Mouse (Mus musculus): Measurements from ENCODE around the gene Dolpp1. TPM values are rescaled to one million over a fixed set of nuclear protein-coding genes. Genes with fewer than 3 reads are reported as not detected.

The Dolpp1 gene
- polyA plus RNA-seq, 1 experiment from 2014 or later = 18.8 TPM

DNA sequence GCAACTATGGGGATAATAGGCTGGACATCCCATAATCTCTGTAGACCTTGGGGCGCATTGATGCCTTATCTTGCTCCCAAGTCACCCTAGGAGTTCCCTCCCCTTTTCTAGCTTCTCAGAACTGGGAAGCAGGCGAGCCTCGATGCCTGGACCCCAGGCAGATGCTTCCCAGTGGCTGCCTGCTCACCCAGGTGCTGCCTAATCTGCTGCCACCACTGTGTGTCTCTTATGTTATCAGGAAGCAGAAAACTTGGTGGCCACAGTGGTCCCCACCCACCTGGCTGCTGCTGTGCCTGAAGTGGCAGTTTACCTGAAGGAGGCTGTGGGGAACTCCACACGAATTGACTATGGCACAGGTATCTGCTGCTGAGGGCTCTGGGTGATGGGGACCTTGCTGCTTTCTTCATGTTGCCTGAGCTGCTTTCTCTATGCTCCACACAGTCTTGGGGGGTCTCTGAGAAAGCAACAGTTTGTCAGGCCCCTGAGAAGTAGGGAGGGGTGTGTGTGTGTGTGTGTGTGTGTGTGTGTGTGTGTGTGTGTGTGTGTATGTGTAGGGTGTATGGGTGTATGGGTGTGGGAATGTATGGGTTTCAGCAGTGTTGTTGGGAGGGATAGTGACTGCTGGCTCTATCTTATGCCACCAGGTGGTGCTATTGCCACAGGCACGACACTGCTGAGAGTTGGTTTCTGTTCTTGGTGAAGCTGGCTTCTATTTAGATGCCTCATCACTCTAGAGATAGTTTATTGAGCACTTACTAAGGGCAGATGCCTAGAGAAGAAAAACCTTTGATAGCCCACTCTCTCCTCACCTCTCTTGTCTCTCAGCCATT lies 43.5 kb downstream of the Dolpp1 start:
- WGBS = 49% methylated on average over 5 of the region's 5 CpGs
- Histone ChIP-seq H3K4me3 (no peak overlapping the region), H3K9me3 (no peaks in the 10 kb centered on the region), H3K27me3 (replicated peaks) (no peaks in the 10 kb centered on the region), H3K4me1 (peaks cover 20% of the 10 kb centered on the region), H3K4me2 (no peak overlapping the region), H3K27ac (replicated peaks) (0 out of 2 replicates have a peak overlapping the region, but pooled peaks have one; percentile 49), H3K36me3 (peaks cover 89% of the 10 kb centered on the region), H3K9ac (no peak overlapping the region)
- no peak for ATAC-seq (ENCODE audit: extremely low read depth, insufficient number of reproducible peaks, low FRiP score, low TSS enrichment)

DNA sequence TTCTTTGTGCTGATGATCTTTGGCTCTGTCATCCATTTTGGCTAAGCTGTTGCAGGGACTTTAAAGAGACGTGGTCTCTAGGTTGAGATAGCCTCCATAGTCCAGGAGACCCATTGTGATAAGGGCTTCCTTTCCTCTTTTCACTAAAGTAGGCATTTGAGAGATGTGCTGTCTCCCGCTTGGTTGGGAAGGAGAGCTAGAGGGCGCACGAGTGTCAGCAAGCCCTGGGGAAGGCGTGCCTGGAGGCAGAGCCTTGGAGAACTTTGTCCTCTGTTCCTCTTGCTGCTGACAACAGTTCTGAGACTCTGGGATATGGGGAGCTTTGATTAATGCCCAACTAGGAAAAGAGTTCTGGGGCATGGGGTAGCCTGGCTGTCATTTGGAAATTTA lies 44.1 kb downstream of the Dolpp1 start:
- Histone ChIP-seq H3K27me3 (replicated peaks) (no peaks in the 10 kb centered on the region), H3K9ac (no peak overlapping the region), H3K36me3 (peaks cover 83% of the 10 kb centered on the region), H3K4me3 (no peak overlapping the region), H3K4me2 (no peak overlapping the region), H3K27ac (replicated peaks) (peak overlapping the region; percentile 49; the same call in 1 of the 2 replicates), H3K9me3 (no peaks in the 10 kb centered on the region), H3K4me1 (peaks cover 27% of the 10 kb centered on the region)
- 67% methylated on average over 5 of the region's 5 CpGs for WGBS
- no peak for ATAC-seq (ENCODE audit: extremely low read depth, insufficient number of reproducible peaks, low FRiP score, low TSS enrichment)

DNA sequence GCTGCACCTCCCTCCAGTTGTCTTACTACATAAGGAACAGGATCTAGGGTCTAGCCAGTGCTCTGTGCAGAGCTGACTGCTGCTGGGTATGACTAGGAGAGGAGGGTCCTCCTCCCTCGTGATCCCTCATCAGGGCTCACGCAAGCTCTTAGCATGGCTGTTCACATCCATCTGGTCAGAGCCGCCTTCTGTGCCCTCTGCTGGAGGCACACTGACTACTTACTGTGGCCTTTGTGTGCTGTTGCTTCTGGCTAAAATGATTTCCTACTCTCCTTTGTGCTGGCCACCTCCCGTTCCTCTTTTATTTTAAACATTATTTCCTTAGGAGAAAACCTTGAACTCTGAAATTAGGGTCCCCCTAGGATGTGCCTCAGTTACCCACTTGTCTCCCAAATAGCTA lies 44.8 kb downstream of the Dolpp1 start:
- H3K4me3 ChIP-seq = no peak overlapping the region
- H3K4me2 ChIP-seq = no peak overlapping the region
- no peak for ATAC-seq (ENCODE audit: extremely low read depth, insufficient number of reproducible peaks, low FRiP score, low TSS enrichment)
- no peak overlapping the region for H3K9ac ChIP-seq
- no peaks in the 10 kb centered on the region for H3K27me3 ChIP-seq (replicated peaks)
- 79% methylated on average over 4 of the region's 4 CpGs for WGBS
- H3K36me3 ChIP-seq = peaks cover 76% of the 10 kb centered on the region
- H3K9me3 ChIP-seq = no peaks in the 10 kb centered on the region
- peaks cover 31% of the 10 kb centered on the region for H3K4me1 ChIP-seq
- no peak overlapping the region for H3K27ac ChIP-seq (replicated peaks)

DNA sequence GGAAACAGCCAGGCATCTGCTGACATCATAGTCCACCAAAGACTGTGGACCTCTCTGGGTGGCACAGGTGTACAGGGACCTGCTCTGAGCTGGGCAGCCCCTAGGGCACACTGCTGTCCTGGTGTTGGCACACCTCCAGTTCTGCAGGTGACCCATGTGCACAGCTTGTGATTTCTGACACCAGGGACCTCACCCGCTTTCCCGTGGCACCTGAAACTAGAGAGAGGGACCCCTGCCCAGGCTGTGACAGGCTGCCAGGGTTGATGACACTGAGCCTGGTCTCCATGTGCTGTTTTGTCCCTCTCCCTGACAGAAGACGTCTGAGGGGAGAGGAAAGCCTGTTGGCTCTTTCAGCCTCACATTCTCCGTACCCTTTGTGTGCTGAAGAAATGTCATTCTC lies 45.7 kb downstream of the Dolpp1 start:
- Histone ChIP-seq H3K4me2 (no peak overlapping the region), H3K4me3 (no peak overlapping the region), H3K27ac (replicated peaks) (no peak overlapping the region), H3K9ac (no peak overlapping the region), H3K27me3 (replicated peaks) (no peaks in the 10 kb centered on the region), H3K4me1 (peaks cover 40% of the 10 kb centered on the region), H3K9me3 (no peaks in the 10 kb centered on the region), H3K36me3 (peaks cover 66% of the 10 kb centered on the region)
- ATAC-seq (ENCODE audit: extremely low read depth, insufficient number of reproducible peaks, low FRiP score, low TSS enrichment) = no peak
- 91% methylated on average over 4 of the region's 4 CpGs for WGBS

DNA sequence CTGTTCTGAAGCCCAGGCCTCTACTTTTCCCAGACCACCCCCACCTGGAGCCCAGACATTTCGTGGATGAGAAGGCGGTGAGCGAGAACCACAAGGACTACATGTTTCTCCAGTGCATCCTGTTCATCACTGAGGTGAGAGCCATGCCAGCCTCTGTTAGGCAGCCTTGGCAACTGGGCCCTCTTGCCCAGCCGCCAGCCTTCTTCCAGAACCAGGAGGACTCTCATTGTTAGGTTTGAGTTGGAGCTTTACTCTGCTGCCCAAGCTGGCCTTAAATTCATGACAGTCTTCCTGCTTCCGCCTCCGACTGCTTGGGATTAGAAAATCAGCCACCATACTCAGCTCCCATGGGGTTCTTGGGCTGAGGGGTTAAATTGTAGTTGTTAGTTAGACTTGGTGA lies 47.6 kb downstream of the Dolpp1 start:
- Histone ChIP-seq H3K36me3 (peaks cover 65% of the 10 kb centered on the region), H3K4me2 (no peak overlapping the region), H3K9me3 (no peaks in the 10 kb centered on the region), H3K9ac (peak overlapping the region; percentile 84), H3K27me3 (replicated peaks) (no peaks in the 10 kb centered on the region), H3K27ac (replicated peaks) (peak overlapping the region; percentile 100), H3K4me1 (peaks cover 59% of the 10 kb centered on the region), H3K4me3 (no peak overlapping the region)
- ATAC-seq (ENCODE audit: extremely low read depth, insufficient number of reproducible peaks, low FRiP score, low TSS enrichment) = no peak
- 89% methylated on average over 6 of the region's 6 CpGs for WGBS

DNA sequence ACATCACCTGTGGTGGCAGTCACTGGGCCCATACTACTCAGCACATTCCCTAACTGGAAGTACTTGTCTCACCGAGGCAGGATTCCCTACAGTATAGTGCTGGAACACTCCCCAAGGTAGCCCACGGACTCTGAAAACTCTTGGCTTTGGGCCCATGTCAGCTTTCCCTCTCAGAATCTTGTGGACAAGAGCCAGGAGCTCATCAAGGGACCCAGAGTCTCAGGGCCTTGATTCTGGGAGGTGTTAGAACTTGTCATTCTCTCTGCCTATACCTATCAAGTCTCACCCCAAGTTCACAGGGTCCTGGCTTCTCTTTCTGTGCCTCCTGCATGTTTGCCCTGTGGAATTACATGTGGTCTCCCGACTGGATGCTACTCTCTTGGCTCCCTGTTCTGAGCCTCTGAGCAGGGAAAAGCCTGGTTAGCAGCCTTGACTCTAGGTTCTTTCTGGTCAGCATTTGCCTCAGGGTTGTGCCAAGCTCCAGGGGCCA lies 48.2 kb downstream of the Dolpp1 start:
- peaks cover 65% of the 10 kb centered on the region for H3K36me3 ChIP-seq
- H3K9me3 ChIP-seq = no peaks in the 10 kb centered on the region
- no peak overlapping the region for H3K4me3 ChIP-seq
- peaks cover 65% of the 10 kb centered on the region for H3K4me1 ChIP-seq
- no peak for ATAC-seq (ENCODE audit: extremely low read depth, insufficient number of reproducible peaks, low FRiP score, low TSS enrichment)
- WGBS = 5% methylated on average over 3 of the region's 3 CpGs
- peak overlapping the region; percentile 84 for H3K9ac ChIP-seq
- peak overlapping the region; percentile 100 for H3K27ac ChIP-seq (replicated peaks)
- H3K27me3 ChIP-seq (replicated peaks) = no peaks in the 10 kb centered on the region
- peak overlapping the region; percentile 77 for H3K4me2 ChIP-seq

DNA sequence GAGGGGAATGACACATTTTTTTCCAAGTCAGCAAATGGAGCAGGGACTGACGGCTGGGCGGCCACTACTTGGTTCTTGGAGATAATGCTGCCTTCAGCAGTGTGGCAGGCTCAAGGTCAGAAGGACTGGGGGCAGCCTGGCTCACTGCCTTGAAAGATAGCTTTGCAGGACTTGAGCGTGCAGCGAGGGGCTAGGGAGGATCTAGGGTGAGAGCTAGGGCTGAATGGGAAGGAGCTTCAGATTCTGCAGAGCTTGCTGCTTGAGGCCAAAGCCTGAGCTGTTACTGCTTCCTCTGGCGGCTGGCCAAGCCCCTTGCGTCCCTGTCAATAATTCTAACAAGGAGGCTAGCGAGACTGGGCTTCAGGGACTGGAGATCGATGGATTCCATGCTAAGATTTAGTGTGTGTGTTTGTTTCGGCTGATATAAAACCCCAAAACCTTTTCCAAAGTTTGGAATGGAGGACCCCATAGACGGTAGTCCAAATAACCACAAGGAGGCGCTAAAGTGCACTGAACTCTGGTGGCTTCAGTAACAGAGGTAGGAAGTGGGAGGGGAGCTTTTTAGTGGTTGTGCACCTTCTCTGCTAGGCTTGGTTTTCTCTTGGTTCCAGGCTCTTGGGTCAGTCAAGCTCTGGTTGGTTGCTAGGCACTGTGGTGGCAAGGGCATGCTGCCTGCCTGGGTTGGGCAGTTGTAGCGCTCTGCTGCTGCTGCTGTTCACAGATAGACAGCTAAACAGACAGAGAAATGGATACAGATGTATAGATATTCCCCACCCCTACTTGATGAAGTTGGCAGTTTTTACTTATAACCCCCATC lies 48.9 kb downstream of the Dolpp1 start:
- Histone ChIP-seq H3K9me3 (no peaks in the 10 kb centered on the region), H3K36me3 (peaks cover 67% of the 10 kb centered on the region), H3K27me3 (replicated peaks) (no peaks in the 10 kb centered on the region), H3K27ac (replicated peaks) (peak overlapping the region; percentile 100), H3K9ac (peak overlapping the region; percentile 84), H3K4me2 (peak overlapping the region; percentile 77), H3K4me1 (peaks cover 71% of the 10 kb centered on the region), H3K4me3 (peak overlapping the region; percentile 32)
- WGBS = 7% methylated on average over 12 of the region's 12 CpGs
- ATAC-seq (ENCODE audit: extremely low read depth, insufficient number of reproducible peaks, low FRiP score, low TSS enrichment) = peak; percentile 10; the same call in 1 of the 2 replicates

DNA sequence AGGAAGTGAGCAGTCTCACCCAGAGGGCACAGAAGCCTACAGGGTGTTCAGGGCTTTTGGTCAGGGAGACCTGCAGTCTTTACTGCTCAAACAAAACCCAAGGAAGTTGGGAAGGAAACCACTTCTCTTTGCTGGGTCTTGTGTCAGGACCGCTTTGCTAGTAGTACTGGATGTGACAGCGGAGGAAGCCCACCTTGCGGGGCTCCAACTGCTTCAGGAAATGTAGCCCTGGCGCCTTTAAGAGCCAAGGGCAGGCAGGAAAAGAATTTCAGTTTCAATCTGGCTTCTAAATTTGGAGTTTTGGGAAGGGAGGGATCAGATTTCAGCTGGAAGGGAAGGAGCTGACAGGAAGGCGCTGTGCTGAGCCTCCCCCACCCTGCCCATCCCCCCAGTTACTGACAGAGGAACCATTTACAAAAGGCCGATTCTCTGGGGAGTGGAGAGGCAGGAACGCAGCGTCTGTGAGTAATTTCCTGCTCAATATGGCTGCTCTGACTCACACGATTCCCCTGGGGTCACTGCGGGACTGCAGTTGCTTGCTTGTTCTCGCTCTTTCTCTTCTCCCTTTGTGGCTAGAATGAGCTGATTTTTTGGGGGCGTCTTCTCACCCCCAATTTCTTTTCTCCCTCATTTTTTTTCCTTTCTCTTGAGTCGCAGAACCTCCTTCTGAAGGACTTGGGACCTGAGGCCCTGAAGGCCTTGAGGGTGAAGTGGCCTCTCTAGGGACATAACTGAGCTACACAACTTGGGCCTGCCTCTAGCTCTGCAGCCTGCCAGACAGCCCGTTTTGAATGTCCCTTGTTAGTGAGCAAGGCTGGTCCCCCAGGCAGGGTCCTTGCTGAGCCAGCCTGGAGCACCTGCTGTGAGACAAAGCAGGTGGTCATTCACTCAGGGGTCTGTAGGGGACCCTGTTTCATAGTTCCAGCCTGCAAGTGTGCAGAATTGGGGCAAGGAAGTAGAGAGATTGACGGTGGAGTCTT lies 49.8 kb downstream of the Dolpp1 start:
- Histone ChIP-seq H3K27me3 (replicated peaks) (no peaks in the 10 kb centered on the region), H3K36me3 (peaks cover 71% of the 10 kb centered on the region), H3K9me3 (no peaks in the 10 kb centered on the region), H3K4me2 (peak overlapping the region; percentile 77), H3K4me1 (peaks cover 76% of the 10 kb centered on the region), H3K9ac (peak overlapping the region; percentile 91), H3K27ac (replicated peaks) (peak overlapping the region; percentile 100), H3K4me3 (peak overlapping the region; percentile 49)
- ATAC-seq (ENCODE audit: extremely low read depth, insufficient number of reproducible peaks, low FRiP score, low TSS enrichment) = peak; percentile 54; the same call in 1 of the 2 replicates
- 7% methylated on average over 15 of the region's 15 CpGs for WGBS

DNA sequence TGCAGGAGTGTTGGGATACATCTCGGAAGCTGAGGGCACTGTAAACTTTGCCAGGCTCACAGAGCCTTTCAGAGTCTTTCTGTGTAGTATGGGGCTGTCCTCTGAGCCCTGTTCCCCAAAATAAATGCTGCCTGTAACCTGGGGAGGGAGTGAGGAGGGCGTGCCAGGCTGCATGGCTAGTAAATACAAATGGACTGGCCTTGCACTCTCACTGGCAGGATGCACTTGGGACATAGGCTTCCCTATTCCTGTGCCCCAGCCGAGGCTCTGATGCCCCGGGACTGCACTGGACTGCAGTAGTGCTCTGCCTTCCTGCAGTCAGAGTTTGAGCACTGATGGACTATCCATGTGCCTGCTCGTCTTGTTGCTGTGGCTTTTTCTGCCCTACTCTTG lies 50.4 kb downstream of the Dolpp1 start:
- H3K36me3 ChIP-seq = peaks cover 71% of the 10 kb centered on the region
- H3K4me1 ChIP-seq = peaks cover 83% of the 10 kb centered on the region
- peak overlapping the region; percentile 100 for H3K27ac ChIP-seq (replicated peaks)
- peak overlapping the region; percentile 77 for H3K4me2 ChIP-seq
- peak overlapping the region; percentile 49 for H3K4me3 ChIP-seq
- H3K9ac ChIP-seq = peak overlapping the region; percentile 91
- ATAC-seq (ENCODE audit: extremely low read depth, insufficient number of reproducible peaks, low FRiP score, low TSS enrichment) = no peak
- WGBS = 31% methylated on average over 5 of the region's 5 CpGs
- no peaks in the 10 kb centered on the region for H3K9me3 ChIP-seq
- no peaks in the 10 kb centered on the region for H3K27me3 ChIP-seq (replicated peaks)

DNA sequence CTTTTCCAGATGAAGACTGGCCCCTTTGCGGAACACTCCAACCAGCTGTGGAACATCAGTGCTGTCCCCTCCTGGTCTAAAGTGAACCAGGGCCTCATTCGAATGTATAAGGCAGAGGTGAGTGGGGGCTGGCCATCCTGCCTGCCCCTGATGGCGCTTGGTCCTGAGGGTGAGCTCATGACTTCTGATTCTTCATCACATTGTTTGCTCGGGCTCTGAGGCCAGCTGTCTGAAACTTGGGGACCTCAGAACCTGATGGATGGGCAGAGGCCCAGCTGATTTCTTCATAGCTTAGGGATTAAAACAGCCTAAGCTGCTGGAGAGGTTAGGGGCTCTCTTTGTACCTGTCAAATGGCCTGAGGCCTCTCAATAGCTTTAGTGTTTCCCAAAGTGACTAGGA lies 51.2 kb downstream of the Dolpp1 start:
- H3K27me3 ChIP-seq (replicated peaks) = no peaks in the 10 kb centered on the region
- H3K9me3 ChIP-seq = no peaks in the 10 kb centered on the region
- H3K4me2 ChIP-seq = peak overlapping the region; percentile 77
- H3K9ac ChIP-seq = peak overlapping the region; percentile 91
- H3K4me3 ChIP-seq = peak overlapping the region; percentile 49
- H3K36me3 ChIP-seq = peaks cover 71% of the 10 kb centered on the region
- peaks cover 85% of the 10 kb centered on the region for H3K4me1 ChIP-seq
- H3K27ac ChIP-seq (replicated peaks) = peak overlapping the region; percentile 100
- ATAC-seq (ENCODE audit: extremely low read depth, insufficient number of reproducible peaks, low FRiP score, low TSS enrichment) = no peak
- 46% methylated on average over 4 of the region's 4 CpGs for WGBS

All from heart, embryonic 13.5 days (tissue).